Mouse (Mus musculus) CH12.LX (cell line): Measurements from ENCODE around the gene Apol11a. TPM values are rescaled to one million over a fixed set of nuclear protein-coding genes. Genes with fewer than 3 reads are reported as not detected.

Experiments
- DNase-seq: peaks from one replicate; pipeline ENCODE4 v3.0.0-alpha.2; 2013; ENCODE audit errors: extremely low read depth
- H3K27ac ChIP-seq: 2 replicates; pipeline ENCODE4 v1.5.1; 2012; ENCODE audit warnings: low read depth, mild to moderate bottlenecking, control low read depth, moderate library complexity; ENCODE audit not compliant: insufficient read depth
- H3K27me3 ChIP-seq: replicated peaks from 2 replicates; pipeline ENCODE3; 2012; ENCODE audit warnings: inconsistent platforms
- H3K36me3 ChIP-seq, 2 experiments: replicated peaks in 1 of 2; 2 replicates each; pipeline versions ENCODE3 to v1.6.1; 2012; ENCODE audit warnings: inconsistent platforms in 1 of 2, low read length in 1 of 2, mild to moderate bottlenecking in 1 of 2, mixed read lengths in 1 of 2, moderate library complexity in 1 of 2; ENCODE audit not compliant: control insufficient read depth in 1 of 2, insufficient read depth in 1 of 2
- H3K4me1 ChIP-seq, 2 experiments: 2 replicates each; pipeline ENCODE4 v1.6.1; 2012; ENCODE audit warnings: inconsistent platforms in 1 of 2, moderate library complexity in 1 of 2; ENCODE audit not compliant: insufficient read depth in 2 of 2, control insufficient read depth in 1 of 2
- H3K4me2 ChIP-seq: 2 replicates; pipeline ENCODE4 v1.6.1; 2012; ENCODE audit warnings: low read depth, mild to moderate bottlenecking, control low read depth; ENCODE audit not compliant: poor library complexity, insufficient read depth, severe bottlenecking
- H3K4me3 ChIP-seq, 3 experiments: fragments of 150-350 bp in 1 of 3; sonication (generic) in 1 of 3; replicated peaks in 1 of 3; 2 replicates each; pipeline versions ENCODE3 to v1.5.1; 2011 to 2012; ENCODE audit warnings: low read depth in 2 of 3, low read length in 2 of 3, mild to moderate bottlenecking in 2 of 3, moderate library complexity in 2 of 3, control low read depth in 1 of 3, improper control_type of control experiment in 1 of 3, inconsistent platforms in 1 of 3, mixed read lengths in 1 of 3; ENCODE audit not compliant: poor library complexity in 1 of 3
- H3K79me2 ChIP-seq: replicated peaks from 2 replicates; pipeline ENCODE4 v1.6.1; 2012; ENCODE audit warnings: mild to moderate bottlenecking, moderate library complexity; ENCODE audit not compliant: control insufficient read depth, poor library complexity, insufficient read depth, severe bottlenecking; ENCODE audit errors: extremely low read depth
- H3K9ac ChIP-seq: 2 replicates; pipeline ENCODE4 v1.6.1; 2012; ENCODE audit warnings: low read depth, mild to moderate bottlenecking, control low read depth, moderate library complexity; ENCODE audit not compliant: insufficient read depth
- H3K9me3 ChIP-seq: replicated peaks from 2 replicates; pipeline ENCODE3; 2012; ENCODE audit warnings: low read length, inconsistent platforms, mixed read lengths
- CHD1 ChIP-seq: IDR thresholded peaks from 2 replicates; pipeline ENCODE4 v1.6.1; 2012; ENCODE audit warnings: low read depth, low read length, improper control_type of control experiment, inconsistent platforms
- CHD2 ChIP-seq: IDR thresholded peaks from 2 replicates; pipeline ENCODE4 v1.6.1; 2011; ENCODE audit warnings: low read length, improper control_type of control experiment
- CTCF ChIP-seq, 2 experiments: IDR thresholded peaks in 1 of 2; conservative IDR thresholded peaks in 1 of 2; 2 replicates each; pipeline ENCODE4 v1.5.1; 2011 to 2012; ENCODE audit warnings: low read depth in 2 of 2, low read length in 2 of 2, improper control_type of control experiment in 1 of 2, inconsistent platforms in 1 of 2, mild to moderate bottlenecking in 1 of 2, moderate library complexity in 1 of 2
- ELF1 ChIP-seq: IDR thresholded peaks from 2 replicates; pipeline ENCODE4 v1.6.1; 2014; ENCODE audit warnings: low read depth, mild to moderate bottlenecking, inconsistent platforms, low read length, improper control_type of control experiment
- EP300 ChIP-seq: IDR thresholded peaks from 2 replicates; pipeline ENCODE4 v1.6.1; 2011; ENCODE audit warnings: low read length, improper control_type of control experiment
- ETS1 ChIP-seq: conservative IDR thresholded peaks from 2 replicates; pipeline ENCODE4 v1.6.1; 2012; ENCODE audit warnings: low read depth, mild to moderate bottlenecking, inconsistent platforms, low read length, improper control_type of control experiment, moderate library complexity
- GABPA ChIP-seq: IDR thresholded peaks from 2 replicates; pipeline ENCODE4 v1.6.1; 2012; ENCODE audit warnings: low read depth, low read length, improper control_type of control experiment, inconsistent platforms; ENCODE audit not compliant: insufficient replicate concordance
- IRF4 ChIP-seq: IDR thresholded peaks from 2 replicates; pipeline ENCODE4 v1.6.1; 2014; ENCODE audit warnings: low read depth, mild to moderate bottlenecking, inconsistent platforms, low read length, improper control_type of control experiment
- JUND ChIP-seq: conservative IDR thresholded peaks from 2 replicates; pipeline ENCODE4 v1.6.1; 2011; ENCODE audit warnings: low read depth, low read length, improper control_type of control experiment
- KAT2A ChIP-seq: IDR thresholded peaks from 2 replicates; pipeline ENCODE4 v1.6.1; 2012; ENCODE audit warnings: low read length, improper control_type of control experiment, inconsistent platforms; ENCODE audit not compliant: insufficient replicate concordance
- MAX ChIP-seq: IDR thresholded peaks from 2 replicates; pipeline ENCODE4 v1.6.1; 2011; ENCODE audit warnings: low read length, improper control_type of control experiment
- MXI1 ChIP-seq: IDR thresholded peaks from 2 replicates; pipeline ENCODE4 v1.6.1; 2011; ENCODE audit warnings: mild to moderate bottlenecking, low read depth, low read length, improper control_type of control experiment
- MYC ChIP-seq: IDR thresholded peaks from 2 replicates; pipeline ENCODE4 v1.6.1; 2011; ENCODE audit warnings: low read depth, mild to moderate bottlenecking, improper control_type of control experiment, low read length
- NRF1 ChIP-seq: IDR thresholded peaks from 2 replicates; pipeline ENCODE4 v1.6.1; 2014; ENCODE audit warnings: low read depth, mild to moderate bottlenecking, inconsistent platforms, low read length, improper control_type of control experiment, moderate library complexity
- PAX5 ChIP-seq: IDR thresholded peaks from 2 replicates; pipeline ENCODE4 v1.6.1; 2012; ENCODE audit warnings: low read length, inconsistent platforms, mixed read lengths
- POLR2A ChIP-seq: IDR thresholded peaks from 2 replicates; pipeline ENCODE4 v1.6.1; 2011; ENCODE audit warnings: low read depth, mild to moderate bottlenecking, improper control_type of control experiment, low read length
- RAD21 ChIP-seq: IDR thresholded peaks from 2 replicates; pipeline ENCODE4 v1.6.1; 2011; ENCODE audit warnings: low read depth, mild to moderate bottlenecking, low read length, improper control_type of control experiment, moderate library complexity
- RCOR1 ChIP-seq: conservative IDR thresholded peaks from 2 replicates; pipeline ENCODE4 v1.6.1; 2012; ENCODE audit warnings: low read depth, mild to moderate bottlenecking, inconsistent platforms, low read length, improper control_type of control experiment
- SMC3 ChIP-seq: IDR thresholded peaks from 2 replicates; pipeline ENCODE4 v1.6.1; 2011; ENCODE audit warnings: low read depth, low read length, improper control_type of control experiment
- TBP ChIP-seq: conservative IDR thresholded peaks from 2 replicates; pipeline ENCODE4 v1.6.1; 2011; ENCODE audit warnings: low read depth, low read length, improper control_type of control experiment
- UBTF ChIP-seq: IDR thresholded peaks from 2 replicates; pipeline ENCODE4 v1.6.1; 2012; ENCODE audit warnings: low read depth, mild to moderate bottlenecking, inconsistent platforms, low read length, improper control_type of control experiment, moderate library complexity
- ZKSCAN1 ChIP-seq: IDR thresholded peaks from 2 replicates; pipeline ENCODE4 v1.6.1; 2012; ENCODE audit warnings: low read depth, inconsistent platforms, low read length, improper control_type of control experiment, borderline replicate concordance
- ZMIZ1 ChIP-seq: IDR thresholded peaks from 2 replicates; pipeline ENCODE4 v1.6.1; 2012; ENCODE audit warnings: low read depth, mild to moderate bottlenecking, inconsistent platforms, low read length, improper control_type of control experiment
- dilution Hi-C: fragments of 300-500 bp; cut with MboI; formaldehyde crosslinking; loops from 2 replicates; pipeline ENCODE4 v1.14.3; 2020; ENCODE audit warnings: low sequenced_read_pairs; ENCODE audit not compliant: extremely low pct_unique_long_range_greater_than_20kb, extremely low pct_ligation_motif_present
- in situ Hi-C: fragments of 300-500 bp; cut with MboI; formaldehyde crosslinking; loops from 3 replicates; pipeline ENCODE4 v1.14.3; 2019; ENCODE audit warnings: low sequenced_read_pairs, low pct_ligation_motif_present, low pct_unique_long_range_greater_than_20kb, mixed read lengths
- polyA plus RNA-seq: library from polyadenylated mRNA; unstranded; fragments of >175 nt; gene quantifications from 2 replicates; pipeline ENCODE4 v1.2.1, GENCODE M21; 2012; ENCODE audit warnings: low read depth; ENCODE audit not compliant: insufficient read length
- total RNA-seq, 2 experiments: library from RNA; depleted of rRNA; stranded (reverse); fragments of 300-350 nt in 1 of 2; fragments of >200 nt in 1 of 2; gene quantifications; 2 replicates each; pipeline ENCODE4 v1.2.3; 2012 to 2014

Gene Apol11a
- total and polyA plus RNA-seq, 3 experiments = not detected

DNA sequence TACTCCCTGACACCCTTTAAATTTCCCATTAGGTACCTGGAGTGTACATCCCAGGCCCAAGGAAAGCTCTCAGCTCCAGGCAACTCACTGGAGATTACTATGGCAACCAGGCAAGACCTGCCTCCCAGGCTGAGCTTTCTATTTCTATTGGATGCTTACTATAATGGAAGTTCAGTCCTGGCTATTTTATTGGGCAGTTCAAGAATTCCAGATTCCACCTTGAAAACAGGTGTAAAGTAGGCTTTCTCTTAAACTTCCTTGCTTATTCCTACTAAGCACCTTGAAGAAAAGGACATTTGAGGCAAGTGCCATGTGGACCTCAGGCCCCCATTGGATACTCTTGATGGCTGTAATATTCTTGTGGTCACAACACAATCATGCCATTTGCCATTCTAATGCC is 53.7 kb downstream of the Apol11a start, which contains the start of gene 1700025B11Rik:
1700025B11Rik (minus strand) TSS at position 101 of the 400 bp plus-strand sequence.
- no peak within 1 kb of the TSS for H3K9ac ChIP-seq
- DNase-seq = no peak
- peaks cover 27% of the 10 kb centered on the region for H3K27me3 ChIP-seq
- no peak within 1 kb of the TSS for H3K4me3 ChIP-seq
- H3K4me1 ChIP-seq = no peaks in the 10 kb centered on the region
- H3K36me3 ChIP-seq = no peaks in the 10 kb centered on the region
- in situ Hi-C loops (no loop called here), dilution Hi-C loops (no loop called here)
- no peak for TF ChIP-seq MYC
- TF ChIP-seq PAX5 = no peak
- TF ChIP-seq KAT2A = no peak
- TF ChIP-seq IRF4 = no peak
- no peak for TF ChIP-seq TBP
- no peak for TF ChIP-seq MXI1
- no peak for TF ChIP-seq POLR2A
- TF ChIP-seq RAD21 = no peak
- no peak for TF ChIP-seq ETS1
- TF ChIP-seq UBTF = no peak
- no peak for TF ChIP-seq MAX
- no peak for TF ChIP-seq EP300
- TF ChIP-seq ZMIZ1 = no peak
- TF ChIP-seq NRF1 = no peak
- no peak for TF ChIP-seq CHD2
- no peak for TF ChIP-seq CHD1
- TF ChIP-seq JUND = no peak
- no peak within 1 kb of the TSS for H3K27ac ChIP-seq
- H3K4me2 ChIP-seq = no peak within 1 kb of the TSS
- H3K9me3 ChIP-seq = no peaks in the 10 kb centered on the region
- no peaks in the 10 kb centered on the region for H3K79me2 ChIP-seq

DNA sequence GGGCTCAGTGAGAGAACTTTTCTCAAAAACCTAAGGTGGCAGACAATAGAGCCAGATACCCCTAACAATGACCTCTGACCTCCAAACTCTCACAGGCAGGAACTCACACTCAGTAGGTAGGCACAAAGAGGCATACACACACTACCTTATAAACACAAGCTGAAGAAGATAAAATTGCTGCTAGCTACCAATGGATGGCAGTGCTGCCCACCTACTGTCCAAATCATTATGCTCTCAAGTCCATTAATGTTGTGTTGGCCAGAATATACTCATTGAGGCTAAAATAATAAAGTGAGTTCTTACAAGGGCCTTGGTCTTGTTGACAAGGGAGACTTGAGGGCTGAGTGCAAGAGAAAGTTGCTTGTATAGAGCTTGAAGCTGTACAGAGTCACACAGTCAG is 55.1 kb downstream of the Apol11a start:
- dilution Hi-C loops (no loop called here), in situ Hi-C loops (no loop called here)
- Histone ChIP-seq H3K27me3 (peaks cover 32% of the 10 kb centered on the region), H3K27ac (no peak overlapping the region), H3K79me2 (no peaks in the 10 kb centered on the region), H3K9me3 (no peaks in the 10 kb centered on the region), H3K4me1 (no peaks in the 10 kb centered on the region), H3K9ac (no peak overlapping the region), H3K4me3 (no peak overlapping the region), H3K36me3 (no peaks in the 10 kb centered on the region), H3K4me2 (no peak overlapping the region)
- no peak for DNase-seq
- TF ChIP-seq MYC (no peak), RAD21 (peak; percentile 47), EP300 (no peak), RCOR1 (no peak), SMC3 (peak; percentile 46), ZKSCAN1 (no peak), ELF1 (no peak), CTCF (conservative IDR thresholded peaks at IDR 0.05 in 1 of 2, IDR thresholded peaks at IDR 0.05 in 1 of 2; ENCODE audit: low read depth in 2 of 2, low read length in 2 of 2) (peak in 1 of 2 experiments; percentile 58; a peak in 2 of 4 replicates), JUND (no peak), GABPA (no peak)

Other genes with a start within 250 kb of the Apol11a start
- gene Rbfox2, start 201.3 kb upstream of the Apol11a start, total RNA-seq (2012; rRNA removed) = 0.59 and 0.89 TPM in 2 replicates
- gene Rbfox2, start 201.3 kb upstream of the Apol11a start, total RNA-seq (2014; rRNA removed) = not detected in 2 replicates
- gene Rbfox2, start 201.3 kb upstream of the Apol11a start, polyA plus RNA-seq = not detected in 2 replicates
- not detected in 2 replicates for gene Apol7a, start 109.2 kb upstream of the Apol11a start, total RNA-seq (2012; rRNA removed)
- not detected in 2 replicates for gene Apol7a, start 109.2 kb upstream of the Apol11a start, total RNA-seq (2014; rRNA removed)
- not detected in 2 replicates for gene Apol7a, start 109.2 kb upstream of the Apol11a start, polyA plus RNA-seq
- not detected in 2 replicates for gene Apol9a, start 97.1 kb upstream of the Apol11a start, total RNA-seq (2012; rRNA removed)
- not detected in 2 replicates for gene Apol9a, start 97.1 kb upstream of the Apol11a start, total RNA-seq (2014; rRNA removed)
- gene Apol9a, start 97.1 kb upstream of the Apol11a start, polyA plus RNA-seq = not detected in 2 replicates
- gene Apol7b, start 60.8 kb upstream of the Apol11a start, total RNA-seq (2012; rRNA removed) = not detected in 2 replicates
- gene Apol7b, start 60.8 kb upstream of the Apol11a start, total RNA-seq (2014; rRNA removed) = not detected in 2 replicates
- not detected in 2 replicates for gene Apol7b, start 60.8 kb upstream of the Apol11a start, polyA plus RNA-seq
- gene Apol10a, start 31.2 kb upstream of the Apol11a start, total RNA-seq (2012; rRNA removed) = not detected in 2 replicates
- not detected in 2 replicates for gene Apol10a, start 31.2 kb upstream of the Apol11a start, total RNA-seq (2014; rRNA removed)
- not detected in 2 replicates for gene Apol10a, start 31.2 kb upstream of the Apol11a start, polyA plus RNA-seq
- gene Apol7c, start 25.0 kb downstream of the Apol11a start, total RNA-seq (2012; rRNA removed) = not detected in 2 replicates
- gene Apol7c, start 25.0 kb downstream of the Apol11a start, total RNA-seq (2014; rRNA removed) = not detected in 2 replicates
- gene Apol7c, start 25.0 kb downstream of the Apol11a start, polyA plus RNA-seq = 0.17 and 0.37 TPM in 2 replicates
- gene 1700025B11Rik, start 53.6 kb downstream of the Apol11a start, total RNA-seq (2012; rRNA removed) = not detected in 2 replicates
- not detected in 2 replicates for gene 1700025B11Rik, start 53.6 kb downstream of the Apol11a start, total RNA-seq (2014; rRNA removed)
- not detected in 2 replicates for gene 1700025B11Rik, start 53.6 kb downstream of the Apol11a start, polyA plus RNA-seq
- gene Apol10b, start 87.9 kb downstream of the Apol11a start, total RNA-seq (2012; rRNA removed) = 2.3 and 2.9 TPM in 2 replicates
- gene Apol10b, start 87.9 kb downstream of the Apol11a start, total RNA-seq (2014; rRNA removed) = 4.9 and 5.2 TPM in 2 replicates
- gene Apol10b, start 87.9 kb downstream of the Apol11a start, polyA plus RNA-seq = 3.6 and 4.3 TPM in 2 replicates
- gene Gm36245, start 91.0 kb downstream of the Apol11a start, total RNA-seq (2012; rRNA removed) = not detected in 2 replicates
- not detected in 2 replicates for gene Gm36245, start 91.0 kb downstream of the Apol11a start, total RNA-seq (2014; rRNA removed)
- gene Gm36245, start 91.0 kb downstream of the Apol11a start, polyA plus RNA-seq = not detected in 2 replicates
- gene Apol11b, start 135.0 kb downstream of the Apol11a start, total RNA-seq (2012; rRNA removed) = 0.04 and 0.08 TPM in 2 replicates
- 0.26 TPM in 1 of 2 replicates, not detected in the other for gene Apol11b, start 135.0 kb downstream of the Apol11a start, total RNA-seq (2014; rRNA removed)
- 0.19 TPM in 1 of 2 replicates, not detected in the other for gene Apol11b, start 135.0 kb downstream of the Apol11a start, polyA plus RNA-seq
- not detected in 2 replicates for gene Apol7e, start 190.6 kb downstream of the Apol11a start, total RNA-seq (2012; rRNA removed)
- gene Apol7e, start 190.6 kb downstream of the Apol11a start, total RNA-seq (2014; rRNA removed) = not detected in 2 replicates
- gene Apol7e, start 190.6 kb downstream of the Apol11a start, polyA plus RNA-seq = not detected in 2 replicates
- gene Apol9b, start 220.8 kb downstream of the Apol11a start, total RNA-seq (2012; rRNA removed) = not detected in 2 replicates
- not detected in 2 replicates for gene Apol9b, start 220.8 kb downstream of the Apol11a start, total RNA-seq (2014; rRNA removed)
- gene Apol9b, start 220.8 kb downstream of the Apol11a start, polyA plus RNA-seq = not detected in 2 replicates
- 0.17 TPM in 1 of 2 replicates, not detected in the other for gene Apol8, start 248.7 kb downstream of the Apol11a start, total RNA-seq (2012; rRNA removed)
- gene Apol8, start 248.7 kb downstream of the Apol11a start, total RNA-seq (2014; rRNA removed) = 0.15 and 0.84 TPM in 2 replicates
- 0.14 and 0.50 TPM in 2 replicates for gene Apol8, start 248.7 kb downstream of the Apol11a start, polyA plus RNA-seq